Mouse (Mus musculus): ENCODE results near the gene P4ha1.

DNA sequence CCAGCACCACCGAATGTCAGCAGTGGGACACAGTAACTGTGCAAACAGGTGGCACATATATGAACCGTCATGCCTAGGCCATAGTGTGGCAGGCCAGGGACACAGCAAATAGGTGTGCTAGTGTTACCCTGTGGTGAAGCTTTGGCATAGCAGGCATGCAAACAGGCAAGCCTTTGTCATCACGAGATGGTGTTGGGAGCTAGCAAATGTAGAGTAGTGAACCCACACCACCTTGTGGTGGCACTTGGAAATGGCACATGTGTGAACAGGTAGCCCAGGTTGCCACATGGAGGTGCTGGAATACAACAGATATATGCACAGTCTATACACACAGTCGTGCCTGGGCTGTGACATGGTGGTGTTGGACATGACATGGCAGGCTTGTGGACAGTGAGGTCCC is 30.5 kb upstream of the P4ha1 start:
- TF ChIP-seq GATA1 (IDR thresholded peaks at IDR 0.05; ENCODE audit: low read length) (no peak), TAL1 (IDR thresholded peaks at IDR 0.05; ENCODE audit: low read length) (no peak)

Measured in erythroblast, embryonic 14.5 days (primary cell).